Mouse (Mus musculus): ENCODE data around the gene Syn1.

Syn1 gene

GRCm38 (mm10) chrX:20920844-20921364 is at the start of gene Syn1:
Syn1 (minus strand) TSS chrX:20921004.
- peak; percentile 79 to 83 for DNase-seq (ENCODE audit: low spot score in 2 of 2)

- peak; percentile 84 to 86 for DNase-seq (ENCODE audit: low spot score in 2 of 2)
Observed at GRCm38 (mm10) chrX:20961477-20962378, 40.9 kb upstream of the Syn1 start, which contains the start of gene Uxt. Uxt (minus strand) TSS chrX:20962017.

- peak; percentile 77 to 90 for DNase-seq (ENCODE audit: low spot score in 2 of 2)
Observed at GRCm38 (mm10) chrX:20950191-20950880, 29.5 kb upstream of the Syn1 start, which contains the start of gene Elk1. Elk1 (minus strand) TSS chrX:20950608.

- peak in 1 of 2 experiments; percentile 38 for DNase-seq (ENCODE audit: low spot score in 2 of 2)
Observed at GRCm38 (mm10) chrX:20946055-20946454, 25.3 kb upstream of the Syn1 start.

GRCm38 (mm10) chrX:20931963-20932362 is 11.2 kb upstream of the Syn1 start:
- no peak for DNase-seq (ENCODE audit: low spot score in 2 of 2)

GRCm38 (mm10) chrX:20931364-20931763 is 10.6 kb upstream of the Syn1 start, which contains the start of gene Cfp:
Cfp (minus strand) TSS chrX:20931555.
- no peak for DNase-seq (ENCODE audit: low spot score in 2 of 2)

- DNase-seq (ENCODE audit: low spot score in 2 of 2), result no peak
Observed at GRCm38 (mm10) chrX:20929859-20930258, 9.1 kb upstream of the Syn1 start.

- no peak for DNase-seq (ENCODE audit: low spot score in 2 of 2)
Observed at GRCm38 (mm10) chrX:20924976-20925375, 4.2 kb upstream of the Syn1 start.

GRCm38 (mm10) chrX:20923506-20923905 is 2.7 kb upstream of the Syn1 start:
- DNase-seq (ENCODE audit: low spot score in 2 of 2), result no peak

- peak in 1 of 2 experiments; percentile 21 for DNase-seq (ENCODE audit: low spot score in 2 of 2)
Observed at GRCm38 (mm10) chrX:20921366-20921765, 562 bp upstream of the Syn1 start.

- DNase-seq (ENCODE audit: low spot score in 2 of 2), result peak in 1 of 2 experiments; percentile 17
Observed at GRCm38 (mm10) chrX:20920249-20920843, 458 bp downstream of the Syn1 start.

GRCm38 (mm10) chrX:20915075-20915474 is 5.7 kb downstream of the Syn1 start:
- no peak for DNase-seq (ENCODE audit: low spot score in 2 of 2)

GRCm38 (mm10) chrX:20913726-20914125 is 7.1 kb downstream of the Syn1 start:
- DNase-seq (ENCODE audit: low spot score in 2 of 2), result no peak

GRCm38 (mm10) chrX:20910074-20910473 is 10.7 kb downstream of the Syn1 start:
- no peak for DNase-seq (ENCODE audit: low spot score in 2 of 2)

GRCm38 (mm10) chrX:20875241-20875640 is 45.6 kb downstream of the Syn1 start:
- no peak for DNase-seq (ENCODE audit: low spot score in 2 of 2)

GRCm38 (mm10) chrX:20872928-20873500 is 47.8 kb downstream of the Syn1 start:
- no peak for DNase-seq (ENCODE audit: low spot score in 2 of 2)

GRCm38 (mm10) chrX:20869962-20870513 is 50.8 kb downstream of the Syn1 start, which contains the start of gene Timp1:
Timp1 (plus strand) TSS chrX:20870166.
- no peak for DNase-seq (ENCODE audit: low spot score in 2 of 2)

- DNase-seq (ENCODE audit: low spot score in 2 of 2), result no peak
Observed at GRCm38 (mm10) chrX:20869203-20869602, 51.6 kb downstream of the Syn1 start.

GRCm38 (mm10) chrX:20868091-20868490 is 52.7 kb downstream of the Syn1 start:
- no peak for DNase-seq (ENCODE audit: low spot score in 2 of 2)

- no peak for DNase-seq (ENCODE audit: low spot score in 2 of 2)
Observed at GRCm38 (mm10) chrX:20863161-20864101, 57.4 kb downstream of the Syn1 start.

All from frontal cortex, postnatal 10 days (tissue).